Mouse (Mus musculus) hindbrain, embryonic 13.5 days (tissue): ENCODE data around the gene Adpgk. TPM values are rescaled to one million over a fixed set of nuclear protein-coding genes. Genes with fewer than 3 reads are reported as not detected.

Experiments used
- ATAC-seq: fragments of 200-750 bp; cut with Nextera tagmentation; 2 replicates; pipeline ENCODE4 v1.8.0; 2017; ENCODE audit warnings: moderate TSS enrichment; ENCODE audit not compliant: low FRiP score
- H3K27ac ChIP-seq: fragments of 300-500 bp; sonication (generic); 2 replicates; pipeline ENCODE4 v1.5.1; 2015; ENCODE audit warnings: inconsistent platforms, mild to moderate bottlenecking, moderate library complexity
- H3K27me3 ChIP-seq: fragments of 300-500 bp; sonication (generic); 2 replicates; pipeline ENCODE4 v1.6.1; 2015; ENCODE audit warnings: mild to moderate bottlenecking, inconsistent platforms
- H3K36me3 ChIP-seq: fragments of 300-500 bp; sonication (generic); 2 replicates; pipeline ENCODE4 v1.6.1; 2015; ENCODE audit warnings: mild to moderate bottlenecking, inconsistent platforms
- H3K4me1 ChIP-seq: fragments of 300-500 bp; sonication (generic); replicated peaks from 2 replicates; pipeline ENCODE4 v1.6.1; 2015; ENCODE audit warnings: inconsistent platforms
- H3K4me2 ChIP-seq: fragments of 300-500 bp; sonication (generic); 2 replicates; pipeline ENCODE4 v1.6.1; 2015; ENCODE audit warnings: inconsistent platforms, mild to moderate bottlenecking, moderate library complexity
- H3K4me3 ChIP-seq: fragments of 300-500 bp; sonication (generic); 2 replicates; pipeline ENCODE4 v1.5.1; 2015; ENCODE audit warnings: mild to moderate bottlenecking, inconsistent platforms
- H3K9ac ChIP-seq: fragments of 300-500 bp; sonication (generic); 2 replicates; pipeline ENCODE4 v1.6.1; 2015; ENCODE audit warnings: mild to moderate bottlenecking, inconsistent platforms
- H3K9me3 ChIP-seq: fragments of 300-500 bp; sonication (generic); 2 replicates; pipeline ENCODE4 v1.6.1; 2016; ENCODE audit warnings: inconsistent platforms
- WGBS: fragments of 180-500 bp; shearing (Covaris S2); methylation state at CpG from one replicate; pipeline ENCODE4 v1.1.7; 2015; 5-methylcytosine and 5-hydroxymethylcytosine counted together
- polyA plus RNA-seq: library from polyadenylated mRNA; unstranded; fragments of >200 nt; fragmentation: Nextera tagmentation; extraction: Ambion mirVana; gene quantifications from 2 replicates; pipeline ENCODE4 v1.2.1, GENCODE M21; 2015

Adpgk gene
- 23.2 and 24.5 TPM in 2 replicates for polyA plus RNA-seq

DNA sequence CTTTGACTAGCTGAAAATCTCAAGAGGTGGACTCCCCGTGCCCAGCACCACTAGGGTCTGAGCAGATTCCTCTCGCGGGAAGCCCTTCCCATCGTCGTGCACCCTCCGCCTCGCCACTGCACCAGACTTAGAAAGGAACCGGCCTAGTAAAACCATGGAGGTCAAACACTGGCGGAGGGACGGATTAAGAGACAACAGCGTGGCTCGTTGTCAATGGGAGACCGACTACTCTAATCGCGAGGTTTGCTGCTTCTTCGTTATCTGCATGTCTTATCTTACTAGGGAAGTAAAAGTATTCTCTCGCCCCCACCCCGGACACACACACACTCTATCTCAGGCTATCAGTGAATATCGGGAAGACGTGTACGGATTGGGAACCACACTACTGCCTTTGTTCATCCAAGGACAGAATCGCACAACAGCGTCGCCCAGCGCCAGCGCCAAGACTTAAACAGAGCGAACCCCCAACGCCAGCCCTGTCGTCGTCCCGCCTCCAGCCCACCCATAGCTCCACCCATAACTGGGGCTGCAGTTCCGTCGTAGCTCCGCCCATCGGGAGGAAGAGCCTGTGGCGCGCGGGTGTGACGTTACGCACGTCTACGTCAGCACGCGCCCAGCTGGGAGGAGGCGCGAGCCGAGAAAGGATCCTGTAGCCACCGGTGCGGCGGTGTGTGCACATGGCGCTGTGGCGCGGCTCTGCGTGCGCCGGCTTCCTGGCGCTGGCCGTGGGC is at the start of gene Adpgk:
Gene Adpgk (plus strand): TSS at position 602 of the 731 bp plus-strand sequence.
- no peaks in the 10 kb centered on the region for H3K36me3 ChIP-seq
- H3K9me3 ChIP-seq, result no peaks in the 10 kb centered on the region
- peaks cover 28% of the 10 kb centered on the region for H3K4me1 ChIP-seq
- peak; percentile 98 for ATAC-seq
- H3K4me3 ChIP-seq, result peak within 1 kb of the TSS; percentile 89
- no peaks in the 10 kb centered on the region for H3K27me3 ChIP-seq
- peak within 1 kb of the TSS; percentile 83 for H3K9ac ChIP-seq
- 1% methylated on average over 58 of the region's 58 CpGs for WGBS
- H3K4me2 ChIP-seq, result peak within 1 kb of the TSS; percentile 63
- peak within 1 kb of the TSS; percentile 97 for H3K27ac ChIP-seq

DNA sequence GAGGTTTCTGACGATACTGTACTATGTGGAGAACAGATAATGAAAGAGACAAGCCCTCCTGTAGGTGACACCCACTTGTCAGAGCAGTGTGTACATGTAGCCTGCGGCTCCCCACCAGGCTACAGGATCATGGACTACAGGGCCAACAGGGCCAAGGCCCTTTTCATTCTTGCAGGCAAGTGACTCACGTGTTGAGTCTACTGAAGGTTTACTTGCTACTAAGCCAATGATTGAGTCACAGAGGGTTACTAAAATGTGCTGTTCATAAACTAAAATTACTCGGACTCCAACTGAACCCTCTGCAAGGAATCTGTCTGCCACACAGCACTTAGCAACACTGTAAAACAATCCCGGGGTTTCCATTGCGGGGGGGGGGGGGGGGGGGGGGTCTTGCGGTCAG is 46.2 kb upstream of the Adpgk start:
- ATAC-seq, result no peak
- no peak overlapping the region for H3K27ac ChIP-seq
- H3K9me3 ChIP-seq, result no peaks in the 10 kb centered on the region
- H3K4me1 ChIP-seq, result peaks cover 16% of the 10 kb centered on the region; the same call in 1 of the 2 replicates
- H3K4me2 ChIP-seq, result no peak overlapping the region
- H3K36me3 ChIP-seq, result no peaks in the 10 kb centered on the region
- H3K9ac ChIP-seq, result no peak overlapping the region
- H3K4me3 ChIP-seq, result no peak overlapping the region
- WGBS, result 62% methylated on average over 7 of the region's 7 CpGs
- H3K27me3 ChIP-seq, result no peaks in the 10 kb centered on the region

DNA sequence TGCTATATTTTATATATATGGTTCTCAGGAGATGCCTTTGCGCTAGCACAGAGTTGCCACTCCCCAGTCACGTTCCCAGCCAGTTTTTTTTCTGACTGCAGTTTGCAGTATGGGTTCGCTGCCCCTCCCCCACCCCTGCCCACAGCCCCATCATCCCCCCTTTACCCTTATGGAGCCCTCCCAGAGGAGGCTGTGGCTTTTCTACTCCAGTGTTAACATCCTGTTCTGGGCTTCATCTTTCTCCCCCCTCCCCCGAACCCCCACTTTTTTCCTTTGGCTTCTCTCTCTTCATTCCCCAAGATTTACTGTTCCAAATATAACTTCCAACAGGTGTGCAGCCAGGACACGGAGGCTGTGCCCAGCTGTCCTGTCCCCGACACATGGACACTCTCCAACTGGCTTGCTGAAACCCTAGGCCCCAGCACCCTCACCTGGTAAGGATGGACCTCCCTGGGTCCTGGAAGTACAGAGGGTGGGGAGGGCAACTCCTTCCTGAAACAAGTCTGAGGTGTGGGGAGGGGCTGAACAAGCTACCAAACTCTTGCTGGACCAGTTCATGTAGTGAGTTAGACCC is 44.8 kb upstream of the Adpgk start:
- Histone ChIP-seq H3K27ac (no peak overlapping the region), H3K4me2 (no peak overlapping the region), H3K27me3 (no peaks in the 10 kb centered on the region), H3K36me3 (no peaks in the 10 kb centered on the region), H3K9me3 (no peaks in the 10 kb centered on the region), H3K9ac (no peak overlapping the region), H3K4me1 (peaks cover 16% of the 10 kb centered on the region; the same call in 1 of the 2 replicates), H3K4me3 (no peak overlapping the region)
- no peak for ATAC-seq
- WGBS, result 62% methylated on average over 6 of the region's 6 CpGs

DNA sequence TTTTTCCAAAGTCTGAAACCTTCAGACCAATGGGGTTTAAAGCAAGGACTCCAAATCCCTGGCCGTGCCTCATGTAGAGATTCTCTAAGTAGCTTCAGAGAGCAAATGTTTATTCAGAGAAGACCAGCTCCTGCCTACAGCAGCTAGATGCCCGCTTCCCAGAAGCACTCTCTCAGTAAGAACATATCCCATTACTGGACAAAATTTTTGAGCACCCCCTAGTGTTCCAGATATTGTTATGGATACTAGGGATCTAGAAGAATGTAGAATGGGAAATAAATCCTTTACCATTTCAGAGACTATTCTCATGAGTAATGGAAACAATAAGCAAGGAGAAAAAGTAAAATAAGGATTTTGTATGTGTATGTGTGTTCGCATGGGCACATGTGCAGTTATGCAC is 42.0 kb upstream of the Adpgk start:
- Histone ChIP-seq H3K9ac (no peak overlapping the region), H3K4me1 (peaks cover 16% of the 10 kb centered on the region; the same call in 1 of the 2 replicates), H3K4me2 (no peak overlapping the region), H3K27ac (no peak overlapping the region; the same call in 1 of the 2 replicates), H3K4me3 (no peak overlapping the region), H3K27me3 (no peaks in the 10 kb centered on the region), H3K9me3 (peaks cover 3% of the 10 kb centered on the region; the same call in 1 of the 2 replicates), H3K36me3 (no peaks in the 10 kb centered on the region)
- 82% methylated on average over 3 of the region's 3 CpGs for WGBS
- no peak for ATAC-seq

DNA sequence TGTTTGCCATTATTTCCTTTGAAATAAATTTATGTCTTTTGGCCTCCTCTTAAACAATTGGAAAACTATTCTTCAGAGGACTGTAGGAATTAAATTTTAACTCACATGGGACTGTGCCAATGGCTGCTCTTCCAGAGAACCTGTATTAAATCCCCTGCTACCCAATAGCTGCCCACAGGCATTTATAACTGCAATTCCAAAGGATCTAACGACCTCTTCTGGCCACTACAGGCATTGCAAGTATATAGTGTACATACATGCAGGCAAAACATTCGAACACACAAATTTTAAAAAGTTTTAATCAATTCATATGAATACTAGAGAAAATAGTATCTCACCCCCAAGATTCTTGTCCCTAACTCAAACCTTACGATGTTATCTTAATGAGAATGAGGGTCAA is 41.1 kb upstream of the Adpgk start:
- Histone ChIP-seq H3K36me3 (no peaks in the 10 kb centered on the region), H3K4me2 (no peak overlapping the region), H3K27ac (no peak overlapping the region), H3K4me3 (no peak overlapping the region), H3K27me3 (no peaks in the 10 kb centered on the region), H3K9ac (no peak overlapping the region), H3K9me3 (peaks cover 3% of the 10 kb centered on the region; the same call in 1 of the 2 replicates), H3K4me1 (peaks cover 16% of the 10 kb centered on the region; the same call in 1 of the 2 replicates)
- ATAC-seq, result no peak
- 61% methylated on average over 3 of the region's 3 CpGs for WGBS

DNA sequence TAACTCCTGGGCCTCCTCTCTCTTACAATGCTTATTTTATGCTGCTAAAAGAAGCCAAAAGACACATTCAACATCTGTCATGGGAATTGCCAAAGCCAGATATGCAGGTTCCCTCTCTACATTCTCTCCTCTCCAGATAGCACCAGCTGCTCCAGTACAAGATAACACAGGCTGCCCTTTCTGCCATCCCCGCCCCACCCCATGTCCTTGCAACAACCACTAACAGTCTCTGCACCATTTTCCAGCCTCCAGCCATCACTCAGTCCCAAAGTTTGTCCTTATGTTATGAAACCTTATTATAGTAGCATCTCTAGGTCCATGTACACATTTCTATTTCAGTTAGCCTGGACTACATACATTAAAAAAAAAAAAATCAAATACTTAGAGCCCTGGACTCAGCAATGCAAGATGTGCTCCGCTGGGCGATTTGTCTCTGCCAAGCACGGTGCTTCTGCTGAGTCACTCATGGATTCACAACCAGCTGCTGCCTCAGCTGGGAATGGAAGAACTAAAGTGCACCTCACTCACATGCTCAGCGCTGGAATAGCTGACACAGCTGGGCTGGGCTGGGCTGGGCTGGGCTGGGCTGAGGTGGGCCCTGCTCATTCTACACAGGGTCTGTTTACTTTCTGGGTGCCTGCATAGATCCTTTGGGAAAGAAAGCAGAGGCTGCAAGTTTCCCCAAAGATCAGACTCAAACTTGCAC is 36.5 kb upstream of the Adpgk start:
- no peaks in the 10 kb centered on the region for H3K27me3 ChIP-seq
- H3K9me3 ChIP-seq, result peaks cover 3% of the 10 kb centered on the region; the same call in 1 of the 2 replicates
- H3K4me2 ChIP-seq, result no peak overlapping the region
- no peak for ATAC-seq
- no peak overlapping the region for H3K9ac ChIP-seq
- peaks cover 12% of the 10 kb centered on the region for H3K4me1 ChIP-seq
- WGBS, result 63% methylated on average over 5 of the region's 5 CpGs
- no peaks in the 10 kb centered on the region for H3K36me3 ChIP-seq
- H3K27ac ChIP-seq, result no peak overlapping the region
- no peak overlapping the region for H3K4me3 ChIP-seq

DNA sequence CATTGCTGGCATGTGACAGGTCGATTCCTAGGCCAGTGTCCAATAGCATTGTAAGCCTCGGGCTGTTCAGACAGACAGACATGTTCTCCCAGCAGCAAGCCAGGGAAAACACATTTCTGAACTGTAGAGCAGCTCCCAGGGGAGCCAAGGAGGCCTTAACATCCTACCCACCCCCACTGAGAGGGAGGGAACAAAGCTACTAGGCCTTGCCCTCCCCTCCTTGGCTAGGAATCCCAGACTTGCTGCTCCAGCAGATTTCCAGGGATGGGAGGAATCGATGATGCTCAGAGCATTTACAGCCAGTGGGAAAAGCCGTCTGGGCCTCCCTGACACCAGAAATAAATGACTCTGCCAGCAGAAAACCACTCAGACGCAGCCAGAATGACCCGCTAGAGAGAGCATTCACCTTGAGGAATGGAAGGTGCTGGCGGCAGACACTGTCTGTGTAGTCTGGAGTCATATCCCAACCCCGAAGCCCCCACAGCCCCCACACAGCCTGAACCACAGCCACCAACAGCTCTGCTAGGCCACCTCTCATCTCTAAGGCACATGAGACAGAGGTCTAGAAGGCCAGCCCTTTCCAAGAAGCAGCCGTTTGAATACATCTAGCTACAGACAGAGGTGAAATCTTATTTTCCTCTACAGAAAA is 31.4 kb upstream of the Adpgk start:
- Histone ChIP-seq H3K4me1 (peaks cover 30% of the 10 kb centered on the region), H3K9ac (no peak overlapping the region), H3K4me3 (no peak overlapping the region), H3K27ac (peak overlapping the region; percentile 88), H3K9me3 (no peaks in the 10 kb centered on the region), H3K36me3 (no peaks in the 10 kb centered on the region), H3K4me2 (no peak overlapping the region), H3K27me3 (no peaks in the 10 kb centered on the region)
- 44% methylated on average over 9 of the region's 9 CpGs for WGBS
- ATAC-seq, result peak; percentile 54; the same call in 1 of the 2 replicates

DNA sequence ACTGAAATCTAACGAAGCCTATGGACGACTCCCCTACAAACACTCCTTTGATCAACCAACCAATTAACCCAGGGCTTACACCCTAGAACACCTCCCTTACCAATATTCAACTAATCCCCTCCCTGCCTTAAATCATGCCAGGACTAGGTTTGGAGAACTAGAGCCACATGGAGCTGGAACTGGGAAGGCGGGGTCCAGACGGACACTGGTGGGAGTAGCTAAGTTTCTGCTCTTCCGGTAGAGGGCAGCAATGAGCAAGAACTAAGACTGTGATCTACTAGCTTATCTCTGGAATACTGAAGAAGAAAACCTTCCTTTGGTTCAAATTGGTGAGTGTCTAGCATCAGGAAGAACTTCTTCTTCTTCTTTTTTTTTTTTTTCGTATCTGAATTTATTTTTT is 25.0 kb upstream of the Adpgk start:
- H3K27ac ChIP-seq, result no peak overlapping the region
- H3K4me2 ChIP-seq, result no peak overlapping the region
- no peak for ATAC-seq
- H3K9me3 ChIP-seq, result no peaks in the 10 kb centered on the region
- H3K4me3 ChIP-seq, result no peak overlapping the region
- H3K36me3 ChIP-seq, result no peaks in the 10 kb centered on the region
- H3K9ac ChIP-seq, result no peak overlapping the region
- H3K27me3 ChIP-seq, result no peaks in the 10 kb centered on the region
- H3K4me1 ChIP-seq, result 0 out of 2 replicates have a peak, but pooled peaks cover 10% of the 10 kb centered on the region
- WGBS, result 56% methylated on average over 6 of the region's 6 CpGs

DNA sequence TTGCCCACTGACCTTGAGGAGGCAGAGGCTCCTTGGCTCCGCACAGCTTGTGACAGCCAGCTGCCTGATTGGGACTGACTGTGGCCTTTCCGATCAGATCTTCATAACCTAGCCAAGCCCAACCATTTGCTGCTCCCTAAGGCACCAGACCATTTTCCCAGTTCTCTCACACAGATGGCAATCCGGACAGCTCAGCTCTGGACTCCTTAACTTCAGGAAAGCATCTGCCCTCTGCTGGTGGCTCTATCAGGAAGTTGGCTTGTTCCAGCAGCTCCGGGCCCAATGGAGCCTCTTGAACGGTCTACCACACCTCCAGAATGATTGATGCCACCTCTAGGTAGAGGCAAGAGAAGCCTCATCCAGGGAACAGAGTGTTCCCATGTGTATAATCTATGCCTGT is 21.6 kb upstream of the Adpgk start:
- H3K4me1 ChIP-seq, result 0 out of 2 replicates have a peak, but pooled peaks cover 2% of the 10 kb centered on the region
- H3K9me3 ChIP-seq, result no peaks in the 10 kb centered on the region
- H3K36me3 ChIP-seq, result no peaks in the 10 kb centered on the region
- H3K9ac ChIP-seq, result no peak overlapping the region
- WGBS, result 39% methylated on average over 5 of the region's 5 CpGs
- no peak overlapping the region for H3K27ac ChIP-seq
- H3K4me3 ChIP-seq, result no peak overlapping the region
- H3K4me2 ChIP-seq, result no peak overlapping the region
- ATAC-seq, result no peak
- no peaks in the 10 kb centered on the region for H3K27me3 ChIP-seq

DNA sequence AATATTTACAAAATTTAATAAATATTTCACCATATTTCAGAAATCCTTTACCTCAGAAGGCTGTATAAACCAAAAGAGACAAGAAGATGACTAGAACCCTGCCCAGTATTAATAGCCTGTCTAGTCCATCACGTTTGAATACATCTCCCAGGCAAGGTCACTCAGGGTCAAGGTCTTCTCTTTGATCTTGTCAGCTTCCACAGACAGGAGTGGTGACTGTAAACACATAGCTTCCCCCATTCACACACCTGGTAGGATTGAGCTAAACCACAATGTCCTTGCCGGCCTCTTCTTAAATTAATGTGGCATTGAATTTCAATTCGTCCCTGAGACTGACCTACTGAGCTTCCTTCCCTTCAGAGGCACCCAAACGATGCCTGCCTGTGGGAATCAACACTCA is 20.3 kb upstream of the Adpgk start:
- H3K9me3 ChIP-seq, result no peaks in the 10 kb centered on the region
- no peak overlapping the region for H3K4me2 ChIP-seq
- H3K27me3 ChIP-seq, result no peaks in the 10 kb centered on the region
- H3K36me3 ChIP-seq, result no peaks in the 10 kb centered on the region
- H3K4me3 ChIP-seq, result no peak overlapping the region
- no peak overlapping the region for H3K27ac ChIP-seq
- 29% methylated on average over 4 of the region's 4 CpGs for WGBS
- H3K4me1 ChIP-seq, result 0 out of 2 replicates have a peak, but pooled peaks cover 2% of the 10 kb centered on the region
- no peak overlapping the region for H3K9ac ChIP-seq
- ATAC-seq, result no peak

DNA sequence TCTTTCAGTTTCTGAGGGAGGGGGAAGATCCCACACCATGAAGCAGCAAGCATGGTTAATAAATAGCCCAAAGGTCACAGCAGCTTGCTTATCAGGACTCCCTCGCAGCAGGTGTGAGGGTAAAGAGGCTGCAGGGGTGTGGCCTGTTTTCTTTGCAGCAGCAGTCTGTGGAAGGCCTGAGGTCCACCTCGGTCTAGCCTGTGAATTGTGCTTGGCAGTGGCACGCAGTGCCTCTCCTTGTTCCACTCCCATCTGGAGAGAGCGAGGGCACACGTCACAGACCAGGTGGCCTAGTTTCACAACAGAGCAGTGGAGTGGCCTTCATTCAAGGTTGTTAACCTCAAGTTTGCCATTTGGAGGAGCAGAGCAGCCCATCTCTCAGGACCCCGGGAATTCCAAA is 19.6 kb upstream of the Adpgk start:
- no peaks in the 10 kb centered on the region for H3K27me3 ChIP-seq
- no peak overlapping the region for H3K9ac ChIP-seq
- H3K27ac ChIP-seq, result no peak overlapping the region
- H3K4me3 ChIP-seq, result no peak overlapping the region
- 43% methylated on average over 6 of the region's 6 CpGs for WGBS
- H3K4me1 ChIP-seq, result 0 out of 2 replicates have a peak, but pooled peaks cover 2% of the 10 kb centered on the region
- no peak for ATAC-seq
- H3K4me2 ChIP-seq, result no peak overlapping the region
- no peaks in the 10 kb centered on the region for H3K36me3 ChIP-seq
- no peaks in the 10 kb centered on the region for H3K9me3 ChIP-seq

DNA sequence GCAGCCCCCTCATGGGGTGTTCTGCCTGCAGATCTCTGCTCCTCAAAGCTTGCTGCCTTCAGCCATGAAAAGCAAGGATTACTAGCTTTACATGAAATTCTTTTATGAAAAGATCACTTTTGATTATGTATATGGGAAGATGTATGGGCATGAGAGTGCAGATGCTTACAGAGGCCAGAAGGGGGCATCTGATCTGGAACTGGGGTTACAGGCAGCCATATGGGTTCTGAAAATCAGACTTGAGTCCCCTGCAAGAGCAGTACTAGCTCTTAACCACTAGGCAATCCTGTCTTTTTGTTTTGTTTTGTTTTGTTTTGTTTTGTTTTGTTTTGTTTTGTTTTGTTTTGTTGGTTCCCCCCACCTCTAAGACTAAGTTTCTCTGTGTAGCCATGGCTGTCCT is 18.2 kb upstream of the Adpgk start:
- no peak overlapping the region for H3K4me2 ChIP-seq
- no peaks in the 10 kb centered on the region for H3K36me3 ChIP-seq
- 0 out of 2 replicates have a peak, but pooled peaks cover 2% of the 10 kb centered on the region for H3K4me1 ChIP-seq
- H3K4me3 ChIP-seq, result no peak overlapping the region
- no peak for ATAC-seq
- H3K9me3 ChIP-seq, result no peaks in the 10 kb centered on the region
- no peaks in the 10 kb centered on the region for H3K27me3 ChIP-seq
- no peak overlapping the region for H3K9ac ChIP-seq
- no peak overlapping the region for H3K27ac ChIP-seq
